Comparison of ENCODE assay signal across 27 mouse cellular contexts in the genomic region with DNA sequence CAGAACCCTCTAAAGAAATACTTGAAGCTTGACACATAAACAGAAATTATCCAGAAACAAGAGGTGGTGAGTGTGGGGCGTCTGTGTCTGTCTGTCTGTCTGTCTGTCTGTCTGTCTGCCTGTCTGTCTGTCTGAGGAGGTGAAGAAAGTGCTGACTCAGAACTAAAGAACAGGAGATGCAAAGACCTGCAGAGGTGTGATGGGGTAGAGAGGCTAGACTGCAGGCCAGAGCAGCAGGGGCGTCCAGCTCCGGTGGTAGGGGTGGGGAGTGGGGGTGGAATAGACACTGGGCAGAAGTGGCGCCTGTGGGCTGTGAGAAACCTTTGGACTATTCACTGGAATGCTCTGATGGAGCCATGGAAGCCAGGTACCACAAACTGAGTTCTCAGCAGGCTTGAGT. TPM values are rescaled to one million over a fixed set of nuclear protein-coding genes. Genes with fewer than 3 reads are reported as not detected.
"Had no signal": no experiment of that assay in that cellular context is flagged by ENCODE, and none has a peak within 500 bp of the region (broad histone marks: within the 10 kb centered on the region; RNA-seq: fewer than 3 reads in every experiment).

No protein-coding gene starts in this region.

- H3K4me3 ChIP-seq: gastrocnemius, adult 2 months; heart, adult 2 months; heart, embryonic 10.5 days; heart, embryonic 12.5 days; hindbrain, embryonic 10.5 days; hindbrain, embryonic 12.5 days; intestine, embryonic 15.5 days; layer of hippocampus, adult 2 months; limb, embryonic 10.5 days; limb, embryonic 12.5 days; liver, embryonic 13.5 days; liver, embryonic 15.5 days had no signal

- H3K9ac ChIP-seq: heart, embryonic 12.5 days; hindbrain, embryonic 12.5 days; hindbrain, embryonic 14.5 days; intestine, embryonic 15.5 days; limb, embryonic 12.5 days; liver, embryonic 13.5 days; liver, embryonic 15.5 days had no signal

- H3K36me3 ChIP-seq: heart, embryonic 10.5 days; heart, embryonic 12.5 days; hindbrain, embryonic 10.5 days; hindbrain, embryonic 12.5 days; intestine, embryonic 15.5 days; limb, embryonic 10.5 days; limb, embryonic 12.5 days; liver, embryonic 13.5 days; liver, embryonic 15.5 days had no signal

- H3K27me3 ChIP-seq: heart, embryonic 12.5 days; intestine, embryonic 15.5 days had no signal

- H3K4me2 ChIP-seq: heart, embryonic 12.5 days; hindbrain, embryonic 12.5 days; hindbrain, embryonic 14.5 days; intestine, embryonic 15.5 days; limb, embryonic 12.5 days had no signal

- H3K9me3 ChIP-seq: heart, embryonic 10.5 days; heart, embryonic 12.5 days; hindbrain, embryonic 10.5 days; hindbrain, embryonic 12.5 days; intestine, embryonic 15.5 days; limb, embryonic 10.5 days; limb, embryonic 12.5 days; liver, embryonic 13.5 days; liver, embryonic 15.5 days had no signal

- ATAC-seq: hindbrain, embryonic 16.5 days; inflammation-experienced regulatory T-cells, adult 6 months; intestine, embryonic 15.5 days; intestine, postnatal 0 days had no signal

- H3K27ac ChIP-seq: gastrocnemius, adult 2 months; heart, adult 2 months; heart, embryonic 10.5 days; hindbrain, embryonic 10.5 days; hindbrain, embryonic 12.5 days; hindbrain, embryonic 14.5 days; intestine, embryonic 15.5 days; layer of hippocampus, adult 2 months; limb, embryonic 10.5 days; limb, embryonic 12.5 days; liver, embryonic 13.5 days; liver, embryonic 15.5 days had no signal

- H3K4me1 ChIP-seq: heart, embryonic 10.5 days; heart, embryonic 12.5 days; hindbrain, embryonic 12.5 days; intestine, embryonic 15.5 days; limb, embryonic 10.5 days had no signal

- DNase-seq: gastrocnemius, adult 2 months; gastrocnemius, postnatal 10 days; gastrocnemius, postnatal 25 days; heart, adult 2 months; heart, postnatal 10 days; heart, postnatal 4 days; kidney, adult 18-20 months; kidney, adult 8-10 months; kidney, postnatal 10 days; kidney, postnatal 4 days; liver, embryonic 13.5 days had no signal

RNA-seq across cellular contexts. Expression of a gene that starts 21.1 kb away (rescaled TPM):
- total RNA-seq: heart, postnatal 25 days had no signal
- polyA plus RNA-seq: heart, embryonic 10.5 days; heart, embryonic 12.5 days; heart, embryonic 16.5 days; limb, embryonic 10.5 days; limb, embryonic 12.5 days; liver, embryonic 11.5 days; liver, embryonic 13.5 days; liver, embryonic 15.5 days had no signal
